Mouse (Mus musculus): ENCODE measurements around the gene Fbxl2.

Fbxl2 gene

DNA sequence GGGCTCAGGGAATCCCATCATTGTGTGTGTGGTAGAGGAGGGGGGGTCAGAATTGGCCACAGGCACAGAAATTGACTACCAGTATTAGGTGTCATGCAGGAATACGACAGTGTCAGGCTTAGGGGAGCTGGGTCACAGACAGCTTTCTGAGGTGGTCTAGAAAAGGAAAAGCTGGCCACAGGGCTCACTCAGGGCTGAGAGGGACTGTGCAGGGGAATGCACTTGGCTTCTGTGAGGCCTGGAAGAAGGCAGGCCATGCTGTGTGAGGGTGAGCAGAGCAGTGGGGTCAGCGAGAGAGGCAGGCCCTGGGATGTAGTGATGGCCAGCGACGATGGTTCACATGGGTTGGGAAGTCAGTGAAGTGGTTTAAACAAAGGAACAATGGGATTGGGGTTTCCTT lies 72.1 kb downstream of the Fbxl2 start:
- no peak for DNase-seq (ENCODE audit: low spot score)

DNA sequence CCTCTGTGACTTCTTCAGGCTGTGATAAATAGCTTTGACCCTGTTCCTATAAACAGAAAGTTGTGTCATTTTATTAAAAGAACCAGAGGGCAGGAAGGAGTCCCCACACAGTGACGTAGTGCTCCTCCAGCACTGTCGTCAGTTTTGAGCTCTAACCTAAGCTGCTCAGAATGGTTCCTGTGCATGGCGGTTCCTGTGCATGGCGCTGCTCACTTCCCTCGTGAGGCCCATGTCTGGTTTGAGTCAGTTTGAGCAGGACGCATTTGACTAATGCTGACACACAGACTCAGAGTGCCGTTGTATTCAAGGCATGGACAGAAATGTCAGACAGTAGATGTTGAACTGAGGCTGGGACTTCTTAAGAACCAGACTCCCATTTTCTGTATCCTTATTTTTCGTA lies 74.4 kb downstream of the Fbxl2 start:
- no peak for DNase-seq (ENCODE audit: low spot score)

DNA sequence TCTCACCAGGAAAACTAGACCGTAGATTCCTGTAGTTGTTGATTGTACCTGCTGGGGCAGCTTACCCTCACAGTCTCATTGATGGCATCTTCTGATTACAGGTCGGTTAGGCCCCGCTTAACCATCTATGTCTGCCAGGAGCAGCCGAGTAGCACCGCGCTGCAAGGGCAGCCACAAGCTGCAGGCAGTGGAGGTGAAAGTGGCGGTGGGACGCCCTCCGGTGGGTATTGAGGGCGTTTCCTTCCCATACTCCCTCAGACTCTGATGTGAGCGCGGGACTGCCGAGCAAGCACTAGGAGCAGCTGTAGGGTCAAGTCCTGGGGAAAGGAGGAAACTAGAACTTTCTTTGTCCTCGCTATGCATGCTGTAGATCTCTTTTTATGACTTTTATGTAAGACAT lies 76.0 kb downstream of the Fbxl2 start:
- DNase-seq (ENCODE audit: low spot score) = no peak

DNA sequence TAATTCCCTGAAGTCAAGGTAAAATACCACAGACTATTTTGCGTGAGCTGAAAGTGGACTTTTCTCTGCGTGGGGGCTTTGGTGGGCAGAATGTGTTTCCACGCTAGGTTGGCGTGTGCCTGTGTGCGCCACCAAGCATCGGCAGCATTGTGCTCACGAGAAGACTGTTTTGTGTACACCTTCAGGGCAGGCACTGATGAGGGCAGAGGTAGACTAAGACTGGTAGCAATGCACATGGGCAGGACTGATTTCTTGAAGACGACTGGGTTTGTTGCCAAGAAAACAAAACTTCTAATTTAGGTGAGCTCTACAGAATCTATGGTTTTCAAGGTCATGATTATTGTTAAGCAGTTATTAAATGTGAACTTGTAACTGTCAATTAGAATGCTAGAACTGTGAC lies 76.6 kb downstream of the Fbxl2 start:
- DNase-seq (ENCODE audit: low spot score) = no peak

DNA sequence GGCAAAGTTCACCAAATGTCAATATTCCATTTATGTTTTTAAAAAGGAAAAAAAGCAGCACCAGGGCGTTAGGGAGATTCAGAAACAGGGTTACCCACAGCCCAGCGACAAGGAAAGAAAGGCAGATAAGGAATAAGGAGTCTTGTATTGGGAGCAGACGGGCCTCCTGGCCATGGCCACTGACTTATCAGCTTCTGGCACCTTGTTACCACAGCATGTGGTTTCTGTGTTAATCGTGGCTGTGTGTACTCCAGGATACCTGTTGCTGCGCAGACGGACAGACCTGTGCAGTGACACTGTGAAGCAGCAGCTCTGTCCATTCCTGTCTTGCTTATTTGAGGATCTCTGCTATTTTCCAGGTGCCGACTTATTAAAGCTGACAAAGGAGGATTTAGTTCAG lies 77.0 kb downstream of the Fbxl2 start:
- DNase-seq (ENCODE audit: low spot score) = no peak

DNA sequence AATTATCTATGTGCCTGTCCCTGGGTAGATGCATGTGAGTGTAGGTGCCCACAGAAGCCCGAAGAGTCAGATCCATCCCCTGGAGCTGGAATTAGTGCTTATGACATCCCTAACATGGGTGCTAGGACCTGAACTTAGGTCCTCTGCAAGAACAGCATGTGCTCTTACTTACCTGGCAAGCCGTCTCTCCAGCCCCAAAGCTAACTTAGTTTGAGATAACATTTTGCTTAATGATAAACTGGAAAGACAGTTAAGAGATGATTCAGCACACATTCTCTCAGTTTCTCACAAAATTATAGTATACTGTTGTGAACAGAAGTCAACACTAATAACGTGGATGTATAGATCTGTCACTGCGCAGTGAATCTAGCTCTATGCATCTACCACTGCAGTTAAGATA lies 79.2 kb downstream of the Fbxl2 start:
- no peak for DNase-seq (ENCODE audit: low spot score)

DNA sequence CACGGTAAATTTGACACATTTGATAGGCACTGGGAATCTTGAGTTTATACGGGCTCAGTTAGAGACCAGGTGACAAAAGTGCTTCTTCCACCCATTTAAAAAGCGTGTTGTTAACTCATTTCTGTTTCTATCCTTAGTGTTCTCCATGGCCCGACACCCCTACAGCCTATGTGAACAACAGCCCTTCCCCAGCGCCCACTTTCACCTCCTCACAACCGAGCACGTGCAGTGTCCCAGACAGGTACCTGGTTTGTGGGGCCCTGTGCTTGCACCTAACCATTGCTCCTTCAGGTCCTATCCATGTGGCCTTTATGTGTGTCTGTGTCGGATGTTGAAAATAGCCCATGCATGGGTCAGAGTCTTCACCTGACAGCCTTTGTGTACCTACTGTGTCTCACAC lies 81.6 kb downstream of the Fbxl2 start:
- DNase-seq (ENCODE audit: low spot score) = no peak

DNA sequence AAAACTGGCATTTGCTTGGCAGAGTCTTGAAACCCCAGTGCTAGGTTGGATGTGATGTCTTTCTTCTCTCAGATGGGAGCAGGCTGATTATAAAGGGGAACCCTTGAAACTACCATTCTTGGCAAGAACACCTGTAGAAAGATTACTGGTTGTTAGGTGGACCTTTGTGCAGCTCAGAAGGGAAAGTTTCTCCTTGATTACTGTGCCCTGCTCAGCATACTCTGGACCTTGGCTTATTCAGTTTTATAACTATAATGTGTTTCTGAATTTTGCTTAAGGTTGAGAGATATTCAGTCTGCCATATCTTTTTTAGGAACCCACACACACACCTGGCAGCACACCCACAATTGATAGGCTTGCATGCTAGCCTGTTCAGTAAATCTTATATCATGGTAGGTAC lies 82.3 kb downstream of the Fbxl2 start:
- no peak for DNase-seq (ENCODE audit: low spot score)

DNA sequence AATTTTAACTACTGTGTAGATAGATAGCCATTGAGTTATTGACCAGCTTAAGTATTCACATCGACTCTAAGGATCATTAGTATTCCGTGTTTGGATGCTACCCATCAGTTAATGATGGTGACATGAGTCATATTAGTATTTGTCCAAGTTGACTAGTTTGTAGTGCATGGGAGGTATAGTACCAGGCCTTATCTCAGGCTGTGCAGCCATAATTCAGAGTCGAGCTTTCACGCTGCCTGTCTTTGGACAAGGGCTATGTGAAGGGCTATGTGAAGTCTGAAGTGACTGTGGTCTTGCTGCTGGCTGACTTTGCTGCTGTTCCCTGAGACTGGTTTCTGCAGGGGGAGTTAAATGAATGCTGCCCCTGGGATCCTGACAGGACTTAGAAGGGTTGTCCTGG lies 88.2 kb downstream of the Fbxl2 start:
- DNase-seq (ENCODE audit: low spot score) = no peak

DNA sequence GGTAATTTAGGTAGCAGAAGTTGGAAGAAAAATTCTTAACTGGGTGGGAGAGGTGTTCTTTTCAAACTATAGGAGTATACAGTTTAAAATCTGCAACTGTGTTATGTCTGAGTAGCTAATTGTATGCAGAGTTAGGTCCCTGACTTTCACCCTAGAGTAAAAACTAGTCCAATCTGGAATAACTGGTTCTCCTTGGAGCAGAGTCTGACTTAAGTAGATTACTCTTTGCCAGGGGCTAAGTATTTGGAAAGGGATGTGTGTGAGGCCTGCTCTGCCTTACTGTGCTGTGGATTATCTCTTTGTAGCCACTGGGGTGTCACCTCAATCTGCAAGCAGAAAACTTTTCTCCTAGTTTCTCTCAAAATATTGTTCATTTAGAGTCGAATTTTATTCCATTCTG lies 98.8 kb downstream of the Fbxl2 start:
- DNase-seq (ENCODE audit: low spot score) = no peak

DNA sequence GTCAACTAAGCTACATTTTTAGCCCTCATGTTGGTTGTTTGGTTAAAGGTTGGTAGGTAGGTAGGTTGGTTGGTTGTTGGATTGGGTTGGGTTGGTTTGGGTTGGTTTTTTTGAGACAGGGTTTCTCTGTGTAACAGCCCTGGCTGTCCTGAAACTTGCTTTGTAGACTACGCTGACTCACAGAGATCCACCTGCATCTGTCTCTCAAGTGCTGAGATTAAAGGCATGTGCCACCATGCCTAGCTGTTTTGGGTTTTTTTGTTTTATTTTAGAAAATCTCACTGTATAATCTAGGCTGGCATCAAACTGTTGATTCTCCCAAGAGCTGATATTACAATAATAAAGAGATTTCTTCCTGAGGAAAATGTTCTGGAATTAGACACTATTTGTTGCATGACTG lies 102.6 kb downstream of the Fbxl2 start:
- no peak for DNase-seq (ENCODE audit: low spot score)

DNA sequence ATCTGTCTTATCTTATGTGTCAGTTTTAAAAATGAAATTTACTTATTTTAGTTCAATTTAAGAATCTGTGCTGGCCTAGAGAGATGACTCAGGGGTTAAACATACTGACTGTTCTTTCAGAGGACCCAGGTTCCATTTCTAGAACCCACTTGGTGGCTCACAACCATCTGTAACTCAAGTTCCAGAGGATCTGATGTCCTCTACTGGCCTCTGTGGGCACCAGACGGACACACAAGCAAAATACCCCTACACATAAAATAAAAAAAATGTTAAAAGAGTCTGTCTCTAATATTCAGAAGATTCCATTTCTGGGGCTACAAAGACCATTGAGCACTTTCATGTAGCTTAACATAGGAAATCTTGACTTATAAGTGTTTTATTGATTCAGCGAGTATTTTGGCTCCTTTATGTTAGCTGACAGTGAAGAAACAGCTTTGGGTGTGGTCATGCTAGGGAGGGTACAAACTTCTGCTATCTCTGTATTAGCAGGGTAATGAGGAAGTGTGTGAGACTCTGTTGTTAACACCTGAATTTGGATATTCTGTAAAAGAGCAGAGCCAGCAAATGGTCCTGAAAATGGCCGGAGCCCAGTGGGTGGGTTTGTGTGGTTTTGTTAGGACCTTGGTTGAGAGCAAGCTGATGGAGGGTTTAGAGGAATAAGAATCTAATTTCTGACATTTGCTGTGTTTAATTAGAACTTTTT lies 104.7 kb downstream of the Fbxl2 start:
- DNase-seq (ENCODE audit: low spot score) = no peak

DNA sequence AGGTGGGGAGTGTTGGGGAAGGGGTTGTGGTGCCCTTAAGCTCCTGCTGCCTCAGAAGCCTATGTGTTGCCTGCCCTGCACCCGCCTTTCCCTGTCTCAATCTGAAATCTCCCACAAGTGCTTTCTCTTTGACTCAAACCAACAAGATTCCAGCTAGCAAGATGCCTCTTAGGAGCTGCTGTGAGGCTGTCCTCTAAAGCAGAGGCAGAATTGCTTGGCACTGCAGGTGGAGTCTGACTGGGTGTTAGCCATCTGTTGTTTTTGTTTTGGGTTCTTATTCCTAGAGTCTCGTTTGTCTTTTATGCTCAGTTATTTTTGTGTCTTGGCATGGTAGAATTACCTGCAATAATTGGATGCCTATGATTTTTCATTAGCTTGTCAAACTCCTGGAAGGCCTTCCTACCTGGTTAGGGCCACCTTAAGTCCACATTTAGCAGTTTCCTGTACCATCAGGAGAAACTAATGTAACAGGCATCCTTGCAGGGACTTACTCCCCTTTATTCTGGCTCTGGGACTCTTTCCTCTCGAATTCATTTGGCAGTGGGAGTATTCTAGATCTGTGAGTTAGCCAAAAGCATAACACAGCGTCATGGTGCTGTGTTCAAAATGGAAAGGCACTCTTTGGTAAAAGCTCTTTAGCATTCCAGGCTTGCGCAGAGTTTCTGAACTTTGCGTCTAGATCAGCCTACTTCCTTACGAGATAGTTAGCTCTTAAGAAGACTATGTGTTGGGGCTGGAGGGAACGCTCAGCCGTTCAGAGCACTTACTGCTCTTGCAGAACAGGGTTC lies 106.7 kb downstream of the Fbxl2 start:
- DNase-seq (ENCODE audit: low spot score) = no peak

DNA sequence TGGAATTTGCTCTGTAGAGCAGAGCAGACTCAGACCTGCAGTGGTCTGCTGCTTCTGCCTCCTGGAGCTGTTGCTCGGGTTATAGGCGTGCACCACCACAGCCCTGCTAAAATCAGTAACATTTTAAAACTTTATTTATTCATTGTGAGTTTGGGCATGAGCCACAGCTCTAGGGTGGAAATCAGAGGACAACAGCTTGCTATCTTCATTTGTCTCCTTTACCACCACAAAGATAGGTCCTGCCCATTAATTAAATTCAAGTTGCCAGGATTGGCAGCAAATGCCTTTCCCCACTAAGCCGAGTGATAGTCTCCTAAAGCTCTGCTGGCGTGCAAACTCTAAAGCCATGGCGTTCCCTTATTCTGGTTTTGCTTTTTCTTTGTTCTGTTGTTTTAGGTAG lies 110.4 kb downstream of the Fbxl2 start:
- no peak for DNase-seq (ENCODE audit: low spot score)

DNA sequence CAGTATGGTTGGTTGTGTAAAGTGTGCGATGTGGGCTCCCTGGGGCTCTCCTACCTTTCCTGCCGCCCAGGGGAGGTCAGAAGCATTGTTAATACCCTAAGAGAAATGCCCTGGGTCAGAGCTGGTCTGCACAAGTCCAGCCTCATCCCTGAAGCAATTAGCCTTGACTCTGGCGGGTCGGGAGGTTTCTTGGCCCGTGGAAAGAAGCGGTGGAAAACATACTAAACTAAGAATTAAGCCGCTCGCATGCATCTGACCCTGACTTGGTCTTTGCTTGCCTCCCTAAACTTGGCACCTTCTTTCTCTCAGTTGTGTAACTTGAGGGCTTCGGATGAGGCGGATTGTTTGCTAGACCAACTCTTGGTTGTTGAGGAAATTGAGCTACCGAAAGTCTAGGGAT lies 113.5 kb downstream of the Fbxl2 start:
- no peak for DNase-seq (ENCODE audit: low spot score)

DNA sequence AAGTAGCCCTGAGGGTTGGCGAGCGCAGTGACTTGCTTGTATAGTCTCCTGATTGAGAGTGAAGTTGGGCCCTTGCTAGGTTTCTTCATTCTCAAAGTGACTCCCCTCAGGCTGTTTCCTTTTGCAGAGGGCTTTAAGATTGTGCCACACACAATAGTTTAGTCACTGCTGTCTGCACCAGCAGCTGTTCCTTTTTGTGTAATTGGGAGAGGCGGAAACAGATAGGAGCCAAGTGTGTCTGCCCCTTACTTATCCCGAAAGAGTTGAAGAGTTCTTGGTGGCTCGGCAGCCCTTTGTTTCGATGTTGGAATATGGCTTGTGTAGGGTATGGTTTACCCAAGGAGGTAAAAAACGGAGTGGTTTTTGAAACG lies 113.9 kb downstream of the Fbxl2 start:
- DNase-seq (ENCODE audit: low spot score) = peak; percentile 13

DNA sequence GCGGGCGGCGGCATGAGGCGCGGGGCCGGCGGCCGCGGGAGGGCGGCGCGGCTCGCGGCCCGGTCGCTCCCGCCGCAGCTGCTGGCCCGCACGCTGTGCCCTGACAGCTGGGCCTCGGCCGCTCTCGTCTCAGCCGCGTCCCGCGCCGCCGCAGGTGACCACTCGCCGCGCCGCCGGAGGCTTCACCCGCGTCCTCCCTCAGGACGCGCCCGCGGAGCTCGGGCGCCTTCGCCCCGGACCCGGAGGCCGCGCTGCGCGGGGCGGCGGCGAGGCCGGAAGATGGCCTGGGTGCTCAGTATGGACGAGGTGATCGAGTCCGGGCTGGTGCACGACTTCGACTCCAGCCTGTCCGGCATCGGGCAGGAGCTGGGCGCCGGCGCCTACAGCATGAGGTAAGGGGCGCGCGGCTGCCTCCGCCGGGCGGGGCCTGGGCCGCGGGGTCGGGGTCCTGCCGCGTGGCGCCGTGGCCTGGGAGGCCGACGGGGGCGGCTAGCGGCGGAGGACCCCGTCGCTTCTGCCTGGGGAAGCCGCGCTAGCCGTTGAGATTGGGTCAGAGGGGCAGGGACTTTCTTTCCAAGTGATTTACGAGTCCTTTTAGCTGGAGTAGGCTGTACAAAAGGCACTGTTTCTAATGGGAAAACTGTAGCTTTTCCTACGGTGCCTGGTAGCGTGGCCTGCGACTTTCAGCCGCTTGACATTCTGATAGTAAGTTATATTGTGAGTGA lies 114.5 kb downstream of the Fbxl2 start:
- DNase-seq (ENCODE audit: low spot score) = peak; percentile 10

DNA sequence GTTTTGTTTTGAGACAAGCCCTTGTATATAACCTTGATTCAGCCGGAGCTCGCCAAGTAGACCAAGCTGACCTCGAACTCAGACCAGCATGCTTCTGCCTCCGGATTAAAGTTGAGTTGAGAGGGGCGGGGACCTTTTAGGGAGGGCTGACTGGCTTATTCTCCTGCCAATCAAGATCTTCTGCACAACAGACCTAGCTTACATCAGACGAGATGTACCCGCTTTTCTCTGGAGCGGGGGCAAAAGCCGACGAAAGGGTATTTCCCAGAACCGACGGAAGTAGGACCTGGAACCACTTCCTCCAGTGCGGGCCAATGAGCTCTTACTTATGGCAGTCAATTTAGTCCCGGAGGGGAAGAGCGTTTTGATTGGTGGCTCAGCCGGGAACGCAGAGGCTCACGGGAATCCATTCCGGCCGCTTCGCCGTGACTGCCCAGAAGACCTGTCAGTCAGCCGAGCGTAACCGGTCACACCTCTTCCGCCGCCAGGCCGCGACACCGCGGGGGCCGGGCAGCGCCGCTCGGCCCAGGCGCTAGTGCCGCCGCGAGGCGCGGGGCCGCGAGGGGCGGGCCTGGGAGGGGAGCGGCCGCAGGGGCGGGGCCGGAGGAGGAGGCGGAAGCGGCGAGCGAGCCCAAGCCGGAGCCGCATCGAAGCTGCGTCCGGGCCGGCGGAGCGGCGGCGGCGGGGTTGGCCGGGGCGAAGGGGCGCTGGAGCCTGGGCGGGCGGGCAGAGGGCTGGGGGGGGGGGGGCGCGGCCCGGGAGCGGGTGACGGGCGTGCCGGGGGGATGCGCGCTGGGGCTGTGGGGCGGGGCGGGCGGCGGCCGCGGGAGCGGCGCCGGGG lies 115.2 kb downstream of the Fbxl2 start, which contains the start of gene Ubp1:
TSS of gene Ubp1 (plus strand) at position 401 of the 841 bp plus-strand sequence.
- peak; percentile 96 for DNase-seq (ENCODE audit: low spot score)

DNA sequence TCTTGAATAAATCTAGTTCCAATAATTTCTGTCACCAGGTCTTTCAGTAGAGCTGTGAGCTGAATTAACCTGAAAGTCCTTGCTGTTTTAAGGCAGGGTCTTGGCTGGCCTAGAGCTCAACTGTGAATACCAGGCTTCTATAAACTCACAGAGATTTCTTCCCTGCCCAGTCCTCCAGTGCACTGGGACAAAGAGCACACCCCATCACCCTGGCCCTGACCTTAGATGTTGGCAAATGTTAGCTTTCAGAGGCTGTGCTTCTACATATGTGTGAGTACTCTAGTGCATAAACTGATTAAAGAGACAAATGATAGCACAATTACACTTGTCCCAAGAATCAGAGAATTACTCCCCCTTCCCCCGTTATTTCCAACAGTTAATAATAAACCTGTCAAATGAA lies 116.3 kb downstream of the Fbxl2 start:
- no peak for DNase-seq (ENCODE audit: low spot score)

DNA sequence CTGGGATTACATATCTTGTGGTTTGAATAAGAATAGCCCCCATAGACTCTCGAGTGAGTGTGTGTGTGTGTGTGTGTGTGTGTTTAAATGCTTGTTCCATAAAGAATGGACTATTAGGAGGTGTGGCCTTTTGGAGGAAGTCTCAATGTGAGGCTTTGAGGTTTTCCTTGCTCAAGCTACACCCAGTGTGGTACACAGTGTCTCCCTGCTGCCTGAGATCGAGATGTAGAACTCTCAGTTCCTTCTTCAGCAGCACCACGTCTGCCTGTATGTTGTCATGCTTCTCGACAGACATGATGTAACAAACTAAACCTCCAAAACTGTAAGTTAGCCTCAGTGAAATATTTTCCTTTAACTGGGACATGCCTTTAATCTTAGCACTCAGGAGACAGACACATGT lies 117.4 kb downstream of the Fbxl2 start:
- DNase-seq (ENCODE audit: low spot score) = no peak

DNA sequence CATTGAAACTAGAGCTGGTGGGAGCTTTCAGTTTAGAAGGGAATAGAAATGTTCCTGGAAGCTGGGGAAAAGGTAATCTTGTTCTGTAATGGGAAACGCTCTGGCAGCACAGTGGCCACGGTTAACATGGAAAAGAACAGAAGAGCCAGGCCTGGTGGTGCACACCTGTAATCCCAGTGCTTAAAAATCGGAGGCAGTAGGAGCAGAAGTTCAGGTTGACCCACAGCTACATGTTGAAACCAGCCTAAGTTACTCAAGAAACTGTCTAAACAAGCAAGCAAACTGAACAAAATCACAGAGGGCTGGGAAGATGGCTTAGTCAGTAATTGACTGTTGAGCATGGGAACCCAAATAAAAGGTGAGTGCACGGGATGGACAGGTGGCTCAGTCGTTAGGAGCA lies 121.1 kb downstream of the Fbxl2 start:
- DNase-seq (ENCODE audit: low spot score) = no peak

DNA sequence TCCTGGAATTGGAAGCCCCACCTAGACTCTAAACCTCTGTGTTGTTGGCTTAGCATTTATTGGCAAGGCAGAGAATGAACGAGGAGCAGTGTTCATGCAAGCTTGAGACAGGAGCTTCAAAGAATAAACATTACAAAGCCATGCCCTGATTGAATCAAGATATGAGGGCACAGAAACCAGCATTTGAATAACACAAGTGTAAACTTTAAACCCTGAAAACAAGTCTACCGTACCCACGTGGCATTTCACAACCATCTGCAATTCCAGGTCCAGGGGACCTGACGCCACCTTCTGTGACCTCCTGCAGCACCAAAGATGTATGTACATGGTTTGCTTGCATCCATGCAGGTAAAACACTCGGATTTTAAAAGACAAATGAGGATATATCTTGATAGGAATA lies 123.3 kb downstream of the Fbxl2 start:
- DNase-seq (ENCODE audit: low spot score) = no peak
